In the genomic region with DNA sequence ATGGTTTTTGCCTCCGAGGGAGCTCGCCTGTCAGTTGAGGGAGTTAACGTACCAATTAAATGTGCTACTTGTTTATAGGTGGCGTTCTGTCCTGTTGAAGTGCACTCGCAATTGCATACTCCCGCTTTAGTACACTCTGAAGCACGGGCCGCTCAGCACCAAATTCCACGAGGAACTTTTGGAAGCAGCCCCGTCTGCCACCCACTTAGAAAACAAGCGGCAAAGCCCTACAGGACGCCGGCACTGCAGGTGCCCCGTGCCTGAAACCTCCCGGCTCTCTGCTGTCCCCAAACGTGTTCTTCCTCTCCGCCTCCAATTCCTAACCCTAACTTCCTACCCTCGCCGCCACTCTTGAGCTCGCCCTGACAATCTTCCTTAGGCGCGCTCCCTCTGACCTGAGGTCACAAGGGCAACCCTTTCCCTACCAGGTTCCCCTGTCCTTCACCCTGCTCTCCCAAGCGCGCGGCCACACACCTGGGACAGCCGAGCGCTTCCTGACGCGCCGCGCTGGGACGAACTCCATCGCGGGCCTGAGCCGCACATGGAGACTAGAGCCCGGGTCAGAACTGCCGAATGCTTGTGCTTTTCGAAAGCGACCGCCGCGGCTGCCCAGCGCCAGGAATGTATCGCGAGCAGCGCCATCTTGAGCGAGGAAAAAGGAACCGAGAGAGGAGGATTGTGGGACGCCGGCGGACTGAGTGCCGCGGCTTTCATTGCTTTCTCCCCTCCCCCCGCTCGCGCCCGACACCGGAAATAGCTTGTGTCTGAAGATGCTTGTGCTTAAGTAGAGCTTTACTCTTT, we compare ENCODE assay signal across 8 mouse cellular contexts. TPM values are rescaled to one million over a fixed set of nuclear protein-coding genes. Genes with fewer than 3 reads are reported as not detected.
DNase-seq lines count a peak whose midpoint lies in the region; ATAC-seq lines count a peak whose summit lies in the region.

Abcb7 (minus strand) TSS at position 674 of the 801 bp plus-strand sequence.

- H3K36me3 ChIP-seq in megakaryocyte, embryonic 14.5 days (replicated peaks; ENCODE audit: low read length) = no peaks in the 10 kb centered on the region

- H3K4me3 ChIP-seq in megakaryocyte, embryonic 14.5 days (replicated peaks) = peak within 1 kb of the TSS; percentile 95

- H3K9me3 ChIP-seq in megakaryocyte, embryonic 14.5 days = no peaks in the 10 kb centered on the region

- ATAC-seq in inflammation-experienced regulatory T-cells, adult 6 months = peak; percentile 97

- DNase-seq in adrenal gland, adult (ENCODE audit: inconsistent age in 2 of 2, low spot score in 1 of 2) = peak; percentile 86 to 93
- peak; percentile 82 for DNase-seq in embryo, embryonic 10 days (ENCODE audit: low spot score)
- DNase-seq in gastrocnemius, postnatal 10 days = peak; percentile 79
- DNase-seq in left cerebral cortex, adult 9 months (ENCODE audit: low spot score in 2 of 2) = peak; percentile 53 to 82
- DNase-seq in right cerebral cortex, adult 2 months (ENCODE audit: low spot score in 2 of 2) = peak; percentile 82 to 86
- DNase-seq in urinary bladder, postnatal 10 days (ENCODE audit: low spot score) = peak; percentile 24

- H3K4me1 ChIP-seq in megakaryocyte, embryonic 14.5 days = peaks cover 8% of the 10 kb centered on the region; the same call in 1 of the 2 replicates

- H3K27me3 ChIP-seq in megakaryocyte, embryonic 14.5 days (replicated peaks) = peaks cover 9% of the 10 kb centered on the region

RNA-seq across cellular contexts. Expression of gene Abcb7, which starts in this region (rescaled TPM):
- 10 to 100 TPM; 28.1 to 35.7 TPM for total RNA-seq in gastrocnemius, postnatal 10 days (2021)
- 10 to 100 TPM; 19.4 to 30.0 (median 24.7) TPM for polyA plus RNA-seq in inflammation-experienced regulatory T-cells, adult 6 months (2017; shearing (Covaris generic))
- polyA plus RNA-seq in megakaryocyte, embryonic 14.5 days (2012; ENCODE audit: insufficient read depth, low replicate concordance) = 3.7 and 16.4 TPM in 2 replicates

Comparison
In these comparisons a context has a peak if more than half of its experiments do, and no peak if none do; other contexts are left out.
1. Peak in every context shown above with its lines: DNase-seq, ATAC-seq and H3K4me3 ChIP-seq.
2. DNase-seq: peak in every context shown above with its lines; median percentile 90 in adrenal gland, adult; 84 in right cerebral cortex, adult 2 months; 82 in embryo, embryonic 10 days; 79 in gastrocnemius, postnatal 10 days; 68 in left cerebral cortex, adult 9 months; 24 in urinary bladder, postnatal 10 days.